Comparison of ENCODE assay signal across 25 mouse cellular contexts in the genomic region with DNA sequence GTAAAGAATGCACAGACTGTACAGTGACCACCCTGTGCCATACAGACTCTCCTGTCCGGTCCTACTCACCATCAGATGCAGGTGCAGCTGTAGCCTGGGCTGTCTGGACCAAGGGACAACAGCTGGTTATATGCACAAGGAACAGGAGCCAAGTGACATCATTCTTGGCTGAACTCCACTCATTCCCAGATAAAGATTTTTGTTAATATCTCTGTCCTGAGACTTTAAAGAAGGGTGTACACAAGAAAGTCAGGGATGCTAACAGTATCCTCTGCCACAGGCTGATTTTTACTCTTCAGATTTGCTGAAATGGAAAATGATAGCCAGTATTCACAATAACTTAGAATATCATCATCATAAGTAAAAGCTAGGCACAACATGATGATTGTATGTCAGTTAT. TPM values are rescaled to one million over a fixed set of nuclear protein-coding genes. Genes with fewer than 3 reads are reported as not detected.
DNase-seq lines count a peak whose midpoint lies in the region; ATAC-seq and TF ChIP-seq lines count a peak whose summit lies in the region.
"Had no signal": no experiment of that assay in that cellular context is flagged by ENCODE, and none has a peak within 500 bp of the region (broad histone marks: within the 10 kb centered on the region; RNA-seq: fewer than 3 reads in every experiment).

TSS of gene Olfr328 (minus strand) at position 101 of the 400 bp plus-strand sequence.

- no peak within 1 kb of the TSS for H3K4me2 ChIP-seq in forebrain, postnatal 0 days (ENCODE audit: low read depth)
- H3K4me2 ChIP-seq: embryonic facial prominence, embryonic 13.5 days; embryonic facial prominence, embryonic 15.5 days; forebrain, embryonic 12.5 days had no signal

- H3K27me3 ChIP-seq in forebrain, postnatal 0 days (ENCODE audit: insufficient read depth, low read length), result no peaks in the 10 kb centered on the region
- H3K27me3 ChIP-seq: embryonic facial prominence, embryonic 13.5 days; embryonic facial prominence, embryonic 15.5 days; forebrain, embryonic 12.5 days had no signal

- no peak within 1 kb of the TSS for H3K4me3 ChIP-seq in forebrain, postnatal 0 days (ENCODE audit: low read depth, low read length)
- H3K4me3 ChIP-seq: embryonic facial prominence, embryonic 13.5 days; embryonic facial prominence, embryonic 15.5 days; erythroblast, embryonic 14.5 days; forebrain, embryonic 10.5 days; forebrain, embryonic 12.5 days had no signal

- no peak within 1 kb of the TSS for H3K9ac ChIP-seq in forebrain, postnatal 0 days
- H3K9ac ChIP-seq: embryonic facial prominence, embryonic 13.5 days; embryonic facial prominence, embryonic 15.5 days; forebrain, embryonic 12.5 days had no signal

- DNase-seq in adrenal gland, postnatal 10 days, result peak; percentile 4
- DNase-seq in adrenal gland, adult 2 months, result no peak
- peak; percentile 26 for DNase-seq in gastrocnemius, postnatal 10 days
- DNase-seq in gastrocnemius, adult 8-10 months (ENCODE audit: low spot score in 2 of 2), result no peak
- no peak for DNase-seq in forebrain, postnatal 0 days
- DNase-seq: adrenal gland, adult 8-10 months; adrenal gland, postnatal 25 days; B cell, adult 2 months; cerebellum, adult 11 months; cerebellum, adult 18-20 months; cerebellum, adult 8-10 months; cerebellum, postnatal 36 days; embryo, embryonic 11 days had no signal

- no peaks in the 10 kb centered on the region for H3K9me3 ChIP-seq in forebrain, postnatal 0 days (ENCODE audit: low read length)
- H3K9me3 ChIP-seq: embryonic facial prominence, embryonic 13.5 days; embryonic facial prominence, embryonic 15.5 days; forebrain, embryonic 10.5 days; forebrain, embryonic 12.5 days; G1E had no signal

- TF ChIP-seq CTCF in forebrain, postnatal 0 days (IDR thresholded peaks at IDR 0.05; ENCODE audit: low read depth), result no peak

- no peaks in the 10 kb centered on the region for H3K4me1 ChIP-seq in forebrain, postnatal 0 days (ENCODE audit: insufficient read depth)
- H3K4me1 ChIP-seq: embryonic facial prominence, embryonic 13.5 days; embryonic facial prominence, embryonic 15.5 days; forebrain, embryonic 10.5 days; forebrain, embryonic 12.5 days had no signal

- no peak within 1 kb of the TSS for H3K27ac ChIP-seq in forebrain, postnatal 0 days (ENCODE audit: low read depth, low read length)
- H3K27ac ChIP-seq: embryonic facial prominence, embryonic 13.5 days; embryonic facial prominence, embryonic 15.5 days; forebrain, embryonic 10.5 days; forebrain, embryonic 12.5 days had no signal

- no peak for ATAC-seq in forebrain, postnatal 0 days
- ATAC-seq: CD4-positive, CD25-positive, alpha-beta regulatory T cell, adult 4 months; forebrain, embryonic 14.5 days; forebrain, embryonic 16.5 days had no signal

- WGBS in forebrain, postnatal 0 days, result 68% methylated on average over 1 of the region's 1 CpGs

- H3K36me3 ChIP-seq in forebrain, postnatal 0 days (ENCODE audit: insufficient read depth), result no peaks in the 10 kb centered on the region
- H3K36me3 ChIP-seq: embryonic facial prominence, embryonic 13.5 days; embryonic facial prominence, embryonic 15.5 days; forebrain, embryonic 10.5 days; forebrain, embryonic 12.5 days; G1E had no signal

RNA-seq across cellular contexts. Expression of gene Olfr328, which starts in this region (rescaled TPM):
- not detected for total RNA-seq in adrenal gland, postnatal 10 days (2021)
- under 1 TPM in 1 of 2 experiments, not detected in 1; 0.24 TPM for total RNA-seq in adrenal gland, adult 2 months (2021)
- polyA plus RNA-seq in adrenal gland, adult 2 months (2012; rRNA removed), result not detected in 2 replicates
- not detected for total RNA-seq in gastrocnemius, postnatal 10 days (2021)
- total RNA-seq in gastrocnemius, adult 8-10 months (2022), result not detected
- total RNA-seq in forebrain, postnatal 0 days (2014; rRNA removed), result not detected in 2 replicates
- not detected in 2 replicates for polyA plus RNA-seq in forebrain, postnatal 0 days (2015; fragmentation: Nextera tagmentation; extraction: Ambion mirVana)
- total RNA-seq: CH12.LX; common myeloid progenitor, adult 5-6 weeks had no signal
- polyA plus RNA-seq: brain, embryonic 14.5 days; CD4-positive, CD25-positive, alpha-beta regulatory T cell, adult 4 months; erythroblast, embryonic 14.5 days; forebrain, embryonic 10.5 days; forebrain, embryonic 12.5 days; forebrain, embryonic 14.5 days; forebrain, embryonic 16.5 days; G1E had no signal

Comparison
In these comparisons a context has a peak if more than half of its experiments do, and no peak if none do; other contexts are left out.
1. Peak in DNase-seq in adrenal gland, postnatal 10 days; RNA of the gene not detected or under 1 TPM.
2. Peak in DNase-seq in gastrocnemius, postnatal 10 days; RNA of the gene not detected or under 1 TPM.